Mouse (Mus musculus): ENCODE data around the gene Acin1.

GRCm38 (mm10) chr14:54644294-54644693 lies 42.4 kb downstream of the Acin1 start:
- no peak for TF ChIP-seq POLR2A (IDR thresholded peaks at IDR 0.05; ENCODE audit: low read depth, low read length)
- TF ChIP-seq MEF2A (IDR thresholded peaks at IDR 0.05; ENCODE audit: borderline replicate concordance, low read depth, low read length): no peak
- no peak for TF ChIP-seq ELF1 (IDR thresholded peaks at IDR 0.05; ENCODE audit: low read depth, low read length)
- TF ChIP-seq CTCF (conservative IDR thresholded peaks at IDR 0.05 in 1 of 2, IDR thresholded peaks at IDR 0.05 in 1 of 2; ENCODE audit: low read depth in 2 of 2, low read length in 2 of 2): no peak
- no peak for TF ChIP-seq EP300 (IDR thresholded peaks at IDR 0.05; ENCODE audit: low read length)
- TF ChIP-seq MAFK (IDR thresholded peaks at IDR 0.05; ENCODE audit: insufficient replicate concordance, low read length): no peak
- no peak for TF ChIP-seq MXI1 (IDR thresholded peaks at IDR 0.05; ENCODE audit: low read depth, low read length)
- TF ChIP-seq ETS1 (conservative IDR thresholded peaks at IDR 0.05; ENCODE audit: low read depth, low read length): no peak
- no peak for TF ChIP-seq ZNF384 (IDR thresholded peaks at IDR 0.05; ENCODE audit: low read depth, low read length)
- TF ChIP-seq MAX (IDR thresholded peaks at IDR 0.05; ENCODE audit: low read length): no peak

Measured in CH12.LX (cell line).